13 mouse cellular contexts compared by ENCODE assay signal in genomic region chr6:114840012-114840411, GRCm38 (mm10).
A peak's percentile ranks its signal among the peaks of the same experiment; 100 is the strongest.
DNase-seq lines count a peak whose midpoint lies in the region; ATAC-seq and TF ChIP-seq lines count a peak whose summit lies in the region.
"Had no signal": no experiment of that assay in that cellular context is flagged by ENCODE, and none has a peak within 500 bp of the region (broad histone marks: within the 10 kb centered on the region; RNA-seq: fewer than 3 reads in every experiment).

No protein-coding gene starts in this region.

- H3K4me2 ChIP-seq in intestine, postnatal 0 days (replicated peaks; ENCODE audit: low read depth) = no peak overlapping the region
- peak overlapping the region; percentile 25 for H3K4me2 ChIP-seq in myocyte (ENCODE audit: low read depth)
- H3K4me2 ChIP-seq: embryonic facial prominence, embryonic 15.5 days; heart, embryonic 15.5 days; liver, embryonic 15.5 days; midbrain, embryonic 15.5 days had no signal

- no peaks in the 10 kb centered on the region for H3K9me3 ChIP-seq in intestine, postnatal 0 days (ENCODE audit: control insufficient read depth)
- H3K9me3 ChIP-seq: embryonic facial prominence, embryonic 15.5 days; heart, embryonic 15.5 days; liver, embryonic 15.5 days; midbrain, embryonic 15.5 days had no signal

- no peak overlapping the region for H3ac ChIP-seq in myocyte (ENCODE audit: control insufficient read depth, insufficient read length)

- peak overlapping the region; percentile 46 for H3K27ac ChIP-seq in brown adipose tissue, adult 24 weeks (replicated peaks; ENCODE audit: low read depth, low read length)
- H3K27ac ChIP-seq in intestine, postnatal 0 days (ENCODE audit: low read depth, low read length) = no peak overlapping the region
- H3K27ac ChIP-seq: embryonic facial prominence, embryonic 15.5 days; liver, embryonic 15.5 days; midbrain, embryonic 15.5 days had no signal

- TF ChIP-seq CTCF in intestine, postnatal 0 days (IDR thresholded peaks at IDR 0.05; ENCODE audit: low read depth) = no peak

- H3K27me3 ChIP-seq in intestine, postnatal 0 days (replicated peaks; ENCODE audit: control insufficient read depth, insufficient read depth, low read length) = no peaks in the 10 kb centered on the region
- H3K27me3 ChIP-seq in myocyte (ENCODE audit: control insufficient read depth, insufficient read depth, insufficient read length) = no peaks in the 10 kb centered on the region
- H3K27me3 ChIP-seq: embryonic facial prominence, embryonic 15.5 days; heart, embryonic 15.5 days; liver, embryonic 15.5 days; midbrain, embryonic 15.5 days had no signal

- intact Hi-C loops in left cerebral cortex, postnatal 4 days (cut with DNase I) = no loop called here

- no peak overlapping the region for H3K4me3 ChIP-seq in brown adipose tissue, adult 24 weeks (ENCODE audit: insufficient read depth, low read depth, low read length)
- no peak overlapping the region for H3K4me3 ChIP-seq in intestine, postnatal 0 days (ENCODE audit: low read depth, low read length)
- no peak overlapping the region for H3K4me3 ChIP-seq in myocyte
- H3K4me3 ChIP-seq: embryonic facial prominence, embryonic 15.5 days; heart, embryonic 15.5 days; liver, embryonic 15.5 days; midbrain, embryonic 15.5 days had no signal

- 84% methylated on average over 7 of the region's 7 CpGs for WGBS in intestine, postnatal 0 days

- peak; percentile 53 for ATAC-seq in intestine, postnatal 0 days
- ATAC-seq: midbrain, embryonic 15.5 days had no signal

- TF ChIP-seq POLR2A in myocyte (IDR thresholded peaks at IDR 0.05; ENCODE audit: insufficient read length, low read depth) = no peak

- H3K36me3 ChIP-seq in intestine, postnatal 0 days (ENCODE audit: control insufficient read depth, insufficient read depth) = no peaks in the 10 kb centered on the region
- H3K36me3 ChIP-seq in myocyte (ENCODE audit: control insufficient read depth, insufficient read depth) = no peaks in the 10 kb centered on the region
- H3K36me3 ChIP-seq: embryonic facial prominence, embryonic 15.5 days; heart, embryonic 15.5 days; liver, embryonic 15.5 days; midbrain, embryonic 15.5 days had no signal

- peaks cover 33% of the 10 kb centered on the region for H3K4me1 ChIP-seq in brown adipose tissue, adult 24 weeks (ENCODE audit: control insufficient read depth, insufficient read depth, insufficient read length, low read length)
- H3K4me1 ChIP-seq in intestine, postnatal 0 days (replicated peaks; ENCODE audit: control insufficient read depth, insufficient read depth, low read length) = no peaks in the 10 kb centered on the region; the same call in 1 of the 2 replicates

- no peaks in the 10 kb centered on the region for H3K79me2 ChIP-seq in myocyte (ENCODE audit: control insufficient read depth, insufficient read depth)

- DNase-seq in kidney, adult 9 months = peak; percentile 38
- DNase-seq in kidney, adult 18-20 months = no peak
- no peak for DNase-seq in urinary bladder, postnatal 25 days (ENCODE audit: low spot score)
- no peak for DNase-seq in left cerebral cortex, postnatal 4 days
- DNase-seq: cerebellum, postnatal 25 days; thymus, adult 2 months had no signal

- H3K9ac ChIP-seq in intestine, postnatal 0 days (ENCODE audit: low read depth, low read length) = no peak overlapping the region
- H3K9ac ChIP-seq: embryonic facial prominence, embryonic 15.5 days; heart, embryonic 15.5 days; liver, embryonic 15.5 days; midbrain, embryonic 15.5 days had no signal

TF ChIP-seq in myocyte, 11 proteins besides CTCF, POLR2A, EP300 and RAD21:
- TF ChIP-seq TCF3 (IDR thresholded peaks at IDR 0.05; ENCODE audit: insufficient read length, low read depth) = peak; percentile 29
- no peak for TF ChIP-seq E2F4 (IDR thresholded peaks at IDR 0.05; ENCODE audit: insufficient read depth)
- TF ChIP-seq SRF (IDR thresholded peaks at IDR 0.05; ENCODE audit: control insufficient read depth, insufficient read length, low read depth) = no peak
- no peak for TF ChIP-seq REST (IDR thresholded peaks at IDR 0.05; ENCODE audit: insufficient read depth, insufficient read length)
- peak in 2 of 3 experiments; percentile 2 to 79 for TF ChIP-seq MYOD1 (IDR thresholded peaks at IDR 0.05; ENCODE audit: control insufficient read depth in 1 of 3, insufficient read length in 2 of 3, low read depth in 2 of 3)
- TF ChIP-seq POLR2AphosphoS2 (IDR thresholded peaks at IDR 0.05; ENCODE audit: insufficient read length, low read depth) = no peak
- TF ChIP-seq TCF12 (IDR thresholded peaks at IDR 0.05; ENCODE audit: insufficient read depth, poor library complexity, severe bottlenecking) = peak; percentile 17
- TF ChIP-seq MYOG (IDR thresholded peaks at IDR 0.05; ENCODE audit: control insufficient read depth in 1 of 3, insufficient read depth in 1 of 3, insufficient read length in 2 of 3, low read depth in 2 of 3) = peak in 2 of 3 experiments; percentile 33 to 84
